Mouse (Mus musculus) T-helper 17 cell (primary cell): Measurements from ENCODE around the gene Ahcyl2.

Experiments used
- in situ Hi-C, 2 experiments: fragments of 300-600 bp; cut with MboI, MseI; formaldehyde crosslinking; loops; 1 replicate in 1 of 2; 2 replicates in 1 of 2; pipeline ENCODE4 v1.15.1; 2025; ENCODE audit warnings: high pct_unique_total_duplicates in 2 of 2

The Ahcyl2 gene

DNA sequence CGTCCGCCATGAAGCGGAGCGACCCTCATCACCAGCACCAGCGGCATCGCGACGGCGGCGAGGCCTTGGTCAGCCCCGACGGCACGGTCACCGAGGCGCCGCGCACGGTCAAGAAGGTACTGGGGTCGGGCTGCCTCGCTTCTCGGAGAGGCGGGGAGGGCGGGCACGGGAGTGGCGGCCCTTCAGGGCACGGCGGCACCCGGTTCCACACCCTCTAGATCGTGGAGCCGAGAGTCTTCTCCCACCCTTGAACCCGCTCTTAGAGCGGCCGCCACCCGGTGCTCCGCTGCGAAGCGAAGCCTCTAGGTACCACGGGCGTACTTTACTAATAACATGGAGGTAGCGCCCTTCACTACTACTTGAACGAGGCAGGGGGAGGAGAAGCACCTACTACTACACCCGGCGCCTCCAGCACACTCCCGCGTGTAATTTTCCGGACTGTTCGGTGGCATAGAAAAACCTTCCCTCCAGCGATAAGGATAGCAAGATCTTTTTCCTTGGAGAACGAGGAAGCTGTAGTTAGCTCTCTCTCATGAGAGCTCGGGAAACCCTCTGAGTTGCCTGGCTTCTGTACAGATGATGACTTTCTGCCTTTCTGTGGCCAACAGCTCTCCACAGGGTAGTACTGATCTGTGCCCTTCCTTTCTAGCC is 1.1 kb downstream of the Ahcyl2 start:
- in situ Hi-C loops = loop anchor here (5.0 to 10.0 kb wide), 4 partner anchors 33 to 436 kb away; no protein-coding TSS in a partner anchor

DNA sequence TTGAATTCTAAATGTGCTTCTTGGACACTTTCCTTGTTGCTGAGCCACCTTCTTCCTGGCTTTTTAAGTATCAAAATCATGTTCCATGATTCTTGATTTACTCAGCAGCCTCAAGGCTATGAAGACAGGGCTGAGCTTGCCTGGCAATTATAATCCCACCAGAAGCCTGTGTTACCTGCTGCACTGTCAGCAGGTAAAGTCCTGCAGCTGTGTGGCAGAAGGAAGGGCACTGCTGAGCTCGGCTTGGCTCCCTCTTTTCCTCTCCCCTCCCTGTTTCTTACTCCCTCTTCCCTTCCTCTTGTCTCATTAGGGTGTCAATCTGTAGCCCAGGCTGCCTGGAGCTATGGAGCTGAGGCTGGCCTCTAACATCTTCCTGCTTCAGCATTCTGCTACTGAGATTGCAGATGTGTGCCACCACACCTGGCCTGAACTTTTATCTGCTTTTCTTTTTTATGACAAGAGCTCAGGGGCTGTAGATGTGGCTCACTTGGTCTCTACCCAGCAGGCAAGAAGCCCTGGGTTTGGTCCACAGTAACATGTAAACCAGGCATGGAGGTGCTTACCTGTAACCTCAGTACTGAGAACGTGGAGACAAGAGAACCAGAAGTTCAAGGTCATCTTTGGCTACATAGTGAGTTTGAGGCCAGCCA is 3.0 kb downstream of the Ahcyl2 start:
- in situ Hi-C loops = no loop called here

DNA sequence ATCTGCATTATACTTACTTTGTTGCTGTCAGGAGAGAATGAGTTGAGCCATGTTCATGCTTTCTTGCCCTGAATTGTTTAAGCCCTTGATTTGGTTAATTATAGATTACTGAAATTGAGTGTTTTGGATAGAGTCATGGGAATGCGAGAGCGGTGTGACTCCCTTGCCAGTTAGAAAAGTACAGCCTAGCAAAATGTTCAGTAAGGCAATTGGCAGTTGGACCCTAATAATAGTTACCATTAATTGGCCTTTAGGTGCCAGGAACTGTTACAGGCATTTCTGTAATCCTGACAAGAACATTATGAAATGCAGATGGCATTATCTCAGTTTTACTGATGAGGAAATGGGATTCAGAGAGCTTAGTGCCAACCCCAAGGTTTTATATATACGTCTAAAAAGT is 4.4 kb downstream of the Ahcyl2 start:
- in situ Hi-C loops = no loop called here

DNA sequence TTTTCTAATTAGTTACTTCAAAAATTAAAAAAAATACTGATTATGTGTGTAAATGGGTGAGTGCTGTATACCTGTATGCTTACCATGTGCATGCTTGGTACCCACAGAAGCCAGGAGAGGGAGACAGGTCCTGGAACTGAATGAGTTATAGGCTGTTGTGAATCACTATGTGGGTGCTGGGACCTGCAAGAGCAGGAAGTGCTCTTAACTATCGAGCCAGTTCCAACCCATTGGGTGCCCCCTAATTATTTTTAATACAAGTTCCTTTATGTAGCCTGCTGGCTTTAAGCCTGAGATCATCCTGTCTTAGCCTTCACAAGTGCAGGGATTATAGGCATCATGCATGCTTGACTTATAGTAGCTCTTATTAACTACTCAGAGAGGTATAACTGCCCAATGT is 6.3 kb downstream of the Ahcyl2 start:
- in situ Hi-C loops = no loop called here

DNA sequence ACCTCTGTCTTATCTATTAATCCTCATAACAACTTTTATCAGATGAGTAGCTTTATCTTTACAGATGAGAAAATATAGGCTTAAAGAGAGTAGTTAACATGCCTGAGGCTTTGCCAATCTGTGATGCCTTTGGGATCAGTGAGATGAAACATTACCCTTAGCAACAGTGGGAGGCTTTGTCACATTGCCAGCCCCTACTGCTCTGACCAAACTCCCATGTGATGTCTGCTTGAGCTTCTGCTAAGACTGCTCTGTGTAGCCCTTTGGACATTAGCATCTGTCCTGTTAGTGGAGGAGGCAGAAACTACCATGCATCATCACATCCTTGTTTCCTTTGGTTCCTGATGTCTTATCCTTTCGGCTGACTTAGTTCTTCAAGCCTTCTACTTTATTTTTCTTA is 7.8 kb downstream of the Ahcyl2 start:
- in situ Hi-C loops = no loop called here

DNA sequence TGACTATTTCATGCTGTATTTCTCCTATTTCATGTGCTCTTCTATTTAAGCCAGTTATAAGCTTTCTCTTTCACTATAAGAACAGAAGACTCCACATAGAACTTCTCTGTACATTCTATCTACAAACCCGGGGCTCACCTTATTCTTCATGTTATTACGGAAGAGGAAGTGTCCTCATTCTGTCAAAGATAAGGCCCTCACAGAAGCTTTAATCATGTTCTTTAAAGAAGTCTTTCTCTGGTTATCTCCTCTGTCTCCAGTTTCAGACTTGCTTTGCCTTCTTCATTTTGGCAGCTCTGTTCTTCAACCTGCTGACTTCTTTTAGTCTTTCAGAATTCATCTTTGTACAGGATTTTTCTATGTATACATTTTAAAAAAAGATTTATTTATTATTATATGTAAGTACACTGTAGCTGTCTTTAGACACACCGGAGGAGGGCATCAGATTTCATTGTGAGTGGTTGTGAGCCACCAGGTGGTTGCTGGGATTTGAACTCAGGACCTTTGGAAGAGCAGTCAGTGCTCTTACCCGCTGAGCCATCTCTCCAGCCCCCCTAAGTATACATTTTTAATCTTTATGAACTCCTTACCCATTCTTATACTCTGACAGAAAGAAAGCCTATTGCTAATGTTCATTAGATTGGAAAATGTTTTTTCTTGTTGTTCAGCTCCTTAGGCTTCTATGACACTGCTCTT is 8.9 kb downstream of the Ahcyl2 start:
- in situ Hi-C loops = no loop called here

DNA sequence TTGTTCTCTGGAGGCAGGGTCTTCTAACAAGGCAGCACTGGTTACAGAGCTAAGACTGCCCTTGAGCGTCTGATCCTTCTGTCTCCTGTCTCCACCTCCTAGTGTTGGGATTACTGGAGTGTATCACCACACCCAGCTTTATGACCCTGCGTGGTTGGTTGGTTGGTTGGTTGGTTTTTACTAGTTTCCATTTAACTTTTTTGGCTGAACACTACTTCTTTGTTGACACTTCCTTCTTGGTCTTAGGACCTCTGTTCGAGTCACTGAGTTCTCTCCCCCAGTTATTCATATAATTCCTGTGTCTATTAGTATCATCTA is 9.4 kb downstream of the Ahcyl2 start:
- in situ Hi-C loops = no loop called here

DNA sequence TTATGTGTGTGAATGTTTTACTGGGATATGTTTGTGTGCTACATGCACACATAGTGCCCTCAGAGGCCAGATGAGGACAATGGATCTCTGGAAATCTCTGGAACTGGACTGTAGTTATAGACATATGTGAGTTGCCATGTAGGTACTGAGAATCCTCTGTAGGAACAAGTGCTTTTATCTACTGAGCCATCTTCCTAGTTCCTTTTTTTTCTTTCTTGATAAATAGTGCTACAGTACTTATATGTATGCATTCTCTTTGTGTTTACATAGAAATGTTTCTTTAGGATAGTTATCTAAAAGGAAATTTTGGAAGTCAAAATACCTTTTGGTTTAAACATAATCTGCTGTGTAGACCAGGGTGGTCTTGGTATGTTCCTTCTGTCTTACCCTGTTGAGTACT is 12.3 kb downstream of the Ahcyl2 start:
- in situ Hi-C loops = no loop called here

DNA sequence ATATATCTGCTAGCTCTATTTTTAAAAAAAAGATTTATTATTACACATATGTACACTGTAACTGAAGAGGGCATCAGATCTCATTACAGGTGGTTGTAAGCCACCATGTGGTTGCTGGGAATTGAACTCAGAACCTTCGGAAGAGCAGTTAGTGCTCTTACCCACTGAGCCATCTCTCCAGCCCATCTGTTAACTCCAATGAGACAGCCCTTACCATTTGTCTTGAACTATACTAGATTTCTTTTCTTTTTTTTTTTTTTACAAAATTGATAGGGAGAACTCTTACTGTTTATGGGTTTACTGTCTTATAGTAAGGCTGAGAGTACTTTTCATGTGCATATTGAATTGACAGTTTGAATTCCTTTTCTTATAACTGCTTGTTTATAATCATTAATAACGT is 12.8 kb downstream of the Ahcyl2 start:
- in situ Hi-C loops = no loop called here

DNA sequence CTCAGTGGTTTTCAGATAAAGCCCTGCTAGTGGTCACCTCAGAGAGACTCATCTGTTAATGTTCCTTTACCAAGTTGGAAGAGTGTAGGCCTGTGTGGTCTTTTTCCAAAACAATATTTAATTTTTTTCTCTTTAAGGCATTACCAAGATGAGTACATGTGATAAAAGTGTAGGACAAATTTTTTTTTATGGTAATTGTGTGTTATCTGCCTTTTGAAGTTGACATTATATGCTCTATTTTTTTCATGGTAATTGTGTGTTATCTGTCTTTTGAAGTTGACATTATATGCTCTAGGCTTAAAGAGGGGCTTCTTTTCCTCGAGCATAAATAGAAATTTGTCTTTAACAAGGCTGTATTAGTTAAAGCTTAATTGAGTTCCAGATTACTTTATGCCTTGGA is 14.4 kb downstream of the Ahcyl2 start:
- in situ Hi-C loops = no loop called here

DNA sequence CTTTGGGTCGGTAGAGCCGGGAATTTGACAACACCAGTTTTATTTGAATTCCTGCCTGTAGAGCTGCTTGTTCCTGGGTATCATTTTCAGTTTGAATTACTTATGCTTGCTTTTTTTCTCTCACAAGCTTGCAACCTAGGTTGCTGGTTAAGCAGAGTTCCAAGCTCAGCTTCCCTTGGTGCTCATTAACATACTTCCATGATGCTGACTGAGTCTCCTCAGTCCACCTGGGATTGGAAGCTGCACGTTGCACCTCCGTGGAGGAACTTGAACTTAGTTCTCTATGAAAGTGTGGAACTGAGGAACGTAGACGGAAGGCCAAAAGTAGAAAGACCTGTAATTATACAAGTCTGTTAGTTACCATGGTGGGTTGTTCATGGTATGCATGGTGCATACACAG is 16.1 kb downstream of the Ahcyl2 start:
- in situ Hi-C loops = no loop called here

DNA sequence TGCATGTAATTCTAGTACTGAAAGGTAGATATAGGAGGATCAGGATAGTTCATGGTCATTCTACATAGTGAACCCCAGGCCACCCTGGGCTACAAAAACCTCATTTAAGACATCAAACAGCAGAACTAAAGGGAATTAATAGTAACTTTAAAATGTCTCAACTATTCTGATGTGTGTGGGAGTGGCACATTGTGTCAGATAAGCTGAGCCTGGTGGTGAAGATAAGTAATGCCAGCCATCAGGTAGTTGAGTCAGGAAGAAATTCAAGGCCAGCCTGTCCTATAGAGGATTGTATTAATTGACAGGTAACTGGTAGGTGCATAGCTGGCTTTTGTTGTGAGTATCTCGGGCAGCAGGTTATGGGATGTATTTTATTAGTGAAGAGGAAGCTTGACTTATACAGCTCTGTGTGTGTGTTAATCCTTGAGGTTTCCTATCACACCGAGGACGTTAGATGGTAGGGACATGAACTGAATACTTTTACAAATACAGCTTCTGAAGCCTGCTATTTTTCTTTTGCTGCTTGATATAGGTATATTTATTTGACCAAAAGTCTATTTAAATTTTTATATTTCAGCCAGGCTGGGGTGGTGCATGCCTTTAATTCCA is 16.7 kb downstream of the Ahcyl2 start:
- in situ Hi-C loops = no loop called here

DNA sequence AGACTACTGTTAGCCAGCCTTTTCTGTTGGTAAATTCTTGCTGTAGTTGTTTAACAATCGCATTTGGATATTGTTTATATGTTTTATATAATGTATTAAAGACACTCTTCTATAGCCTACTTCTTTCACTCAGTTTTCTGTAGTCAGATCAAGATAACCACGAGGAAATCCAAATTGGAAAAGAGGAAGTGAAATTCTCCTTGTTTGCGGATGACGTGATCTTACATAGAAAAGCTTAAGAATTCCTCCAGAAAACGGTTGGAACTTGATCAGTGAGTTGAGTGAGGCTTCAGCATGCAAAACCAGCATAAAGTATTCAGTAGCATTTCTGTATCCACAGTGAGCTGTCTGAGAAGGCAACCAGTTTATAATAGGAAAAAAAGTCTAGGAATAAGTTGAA is 17.9 kb downstream of the Ahcyl2 start:
- in situ Hi-C loops = no loop called here

DNA sequence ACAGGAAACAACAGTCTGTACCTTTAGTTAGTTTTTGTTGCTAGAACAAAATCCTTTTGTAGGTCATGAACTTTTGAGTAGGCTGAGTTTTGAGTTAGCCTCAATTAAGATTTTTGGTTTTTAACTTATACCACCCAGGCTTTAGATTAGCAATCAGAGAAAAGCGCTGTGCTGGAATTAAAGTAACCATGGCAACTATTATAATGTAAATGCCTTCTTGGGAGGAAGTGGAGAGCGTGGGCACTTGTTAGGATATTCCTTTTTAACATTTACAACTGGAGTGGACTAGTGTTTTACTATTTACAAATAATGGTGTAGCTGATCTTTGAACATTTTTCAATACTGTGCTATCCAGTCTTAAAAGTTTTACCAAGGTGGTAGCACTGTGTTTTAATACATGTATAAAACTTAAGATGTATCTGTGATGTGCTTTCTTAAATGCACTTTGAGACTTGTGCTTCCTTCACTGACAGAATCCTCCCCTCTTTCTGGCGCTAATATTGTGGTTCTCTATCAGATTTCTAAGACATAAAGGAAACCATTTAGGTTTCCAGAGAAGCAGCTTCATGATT is 21.1 kb downstream of the Ahcyl2 start:
- in situ Hi-C loops = no loop called here

DNA sequence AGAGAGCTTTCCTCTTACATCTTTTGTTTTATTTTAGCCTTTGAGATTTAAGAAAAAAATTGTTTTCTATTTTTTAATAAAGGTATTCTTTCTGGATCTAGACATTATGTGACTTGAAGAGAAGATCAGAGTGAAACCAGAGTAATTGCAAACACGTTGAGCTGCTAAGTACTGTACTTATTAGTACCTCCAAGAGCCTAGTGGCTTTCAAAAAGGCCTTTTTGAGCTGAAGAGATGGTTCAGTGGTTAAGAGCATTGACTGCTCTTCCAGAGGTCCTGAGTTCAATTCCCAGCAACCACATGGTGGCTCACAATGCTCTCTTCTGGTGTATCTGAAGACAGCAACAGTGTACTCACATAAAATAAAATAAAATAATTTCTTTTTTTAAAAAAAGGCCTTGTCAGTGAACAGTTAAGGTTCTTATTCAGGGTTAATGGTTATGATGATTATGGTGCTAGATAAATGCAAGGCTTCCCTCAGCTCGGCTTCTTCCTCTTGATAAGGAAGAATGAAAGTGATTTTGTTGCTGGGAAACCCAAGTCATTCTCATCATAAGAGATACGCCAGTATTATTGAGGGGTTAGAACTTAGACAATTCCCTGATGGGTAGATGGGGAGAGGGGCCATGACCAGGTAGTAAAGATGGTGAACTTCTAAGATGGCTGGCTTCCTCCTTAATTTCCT is 22.3 kb downstream of the Ahcyl2 start:
- in situ Hi-C loops = no loop called here

DNA sequence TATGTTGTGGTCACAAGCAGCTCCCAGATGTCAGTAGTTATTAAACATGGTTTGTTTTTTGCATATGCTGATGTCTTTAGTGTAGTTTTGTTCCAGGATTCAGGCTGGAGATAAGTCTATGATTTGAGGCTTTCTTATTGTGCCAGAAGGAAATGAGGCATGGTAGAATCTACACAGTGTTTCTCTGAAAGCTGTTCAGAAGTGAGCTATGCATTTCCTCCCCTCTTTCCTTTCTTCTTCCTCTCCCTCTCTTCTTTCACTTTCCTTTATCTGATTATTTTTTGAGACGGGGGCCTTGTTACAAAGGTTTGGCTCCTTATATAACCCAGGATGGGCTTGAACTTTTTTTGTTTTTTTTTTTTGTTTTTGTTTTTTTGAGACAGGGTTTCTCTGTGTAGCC is 25.7 kb downstream of the Ahcyl2 start:
- in situ Hi-C loops = no loop called here

DNA sequence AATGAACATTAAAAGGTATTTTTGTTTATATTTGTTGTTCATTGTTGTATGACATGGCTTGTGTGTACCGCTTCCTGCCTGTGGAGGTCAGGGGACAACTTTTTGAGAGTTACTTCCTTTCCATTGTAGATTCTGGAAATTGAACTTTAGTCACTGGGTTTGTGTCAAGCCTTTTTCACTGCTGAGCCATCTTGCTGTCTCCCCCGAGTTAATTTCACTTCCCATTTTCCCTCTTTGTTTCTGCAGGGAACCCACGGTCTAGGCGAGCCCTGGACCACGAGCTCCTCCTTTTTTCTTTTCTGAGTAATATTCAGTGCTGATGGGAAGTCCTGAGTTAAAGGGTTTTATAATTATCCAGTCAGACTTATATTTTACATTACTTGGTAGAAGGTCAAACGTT is 26.8 kb downstream of the Ahcyl2 start:
- in situ Hi-C loops = no loop called here

DNA sequence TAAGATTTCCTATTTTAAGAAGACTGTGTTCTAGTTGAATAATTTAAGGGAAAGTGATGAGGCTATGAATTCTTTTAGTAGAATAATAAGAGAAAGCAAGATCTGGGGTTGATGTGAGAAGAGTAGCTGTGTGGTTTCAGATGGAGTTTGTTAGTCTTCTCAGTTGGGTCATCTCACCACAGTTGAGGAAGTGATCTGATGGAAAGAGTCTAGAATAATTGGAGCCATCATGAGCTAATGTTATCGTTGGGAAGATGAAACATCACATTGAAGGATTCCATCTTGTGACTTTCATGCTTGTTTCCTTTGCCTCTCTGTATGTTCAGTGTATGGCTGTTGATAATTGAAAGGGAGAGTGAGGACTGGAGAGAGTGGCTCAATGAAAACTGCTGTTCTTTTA is 35.2 kb downstream of the Ahcyl2 start:
- in situ Hi-C loops = loop anchor here in 1 of 2 experiments (5.0 kb wide), 1 partner anchor 36 kb away; the partner anchor contains the start of gene Ahcyl2

DNA sequence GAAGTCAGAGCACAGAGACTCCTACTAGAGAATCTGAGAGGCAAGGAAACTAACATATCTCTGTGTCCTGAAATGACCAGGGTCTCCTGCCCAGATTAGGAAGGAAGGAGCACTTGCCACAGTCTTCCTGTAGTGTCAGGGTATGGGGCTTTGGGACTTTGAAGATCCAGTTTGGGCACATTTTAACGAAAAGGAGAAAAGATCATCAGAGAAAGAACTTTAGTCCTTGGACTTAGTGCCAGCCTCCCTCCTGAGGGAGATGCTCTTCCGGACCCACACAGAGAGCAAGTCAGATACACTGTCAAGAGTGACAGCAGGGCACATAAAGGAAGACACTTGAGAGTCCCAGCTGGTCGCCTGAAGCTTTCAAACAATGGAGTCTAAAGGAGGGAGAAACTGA is 36.2 kb downstream of the Ahcyl2 start:
- in situ Hi-C loops = loop anchor here in 1 of 2 experiments (5.0 kb wide), 1 partner anchor 37 kb away; the partner anchor contains the start of gene Ahcyl2

DNA sequence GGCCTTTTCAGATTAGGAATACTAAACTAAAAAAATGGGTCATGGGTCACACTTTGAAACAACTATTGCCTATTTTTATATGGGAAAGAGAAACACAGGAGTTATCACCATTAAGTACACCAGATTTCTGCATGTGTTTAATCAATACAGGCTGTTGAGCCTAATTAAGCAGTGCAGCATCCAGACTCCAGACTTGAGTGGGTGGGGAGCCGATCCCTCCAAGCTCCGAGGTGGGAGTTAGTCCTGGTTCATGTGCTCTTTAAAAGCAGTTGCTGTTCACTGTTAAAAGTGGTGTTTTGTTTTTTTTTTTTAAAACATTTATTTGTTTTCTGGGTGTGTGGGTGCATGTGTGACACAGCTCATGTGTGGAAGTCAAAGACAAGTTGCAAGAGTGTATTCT is 37.6 kb downstream of the Ahcyl2 start:
- in situ Hi-C loops = no loop called here

DNA sequence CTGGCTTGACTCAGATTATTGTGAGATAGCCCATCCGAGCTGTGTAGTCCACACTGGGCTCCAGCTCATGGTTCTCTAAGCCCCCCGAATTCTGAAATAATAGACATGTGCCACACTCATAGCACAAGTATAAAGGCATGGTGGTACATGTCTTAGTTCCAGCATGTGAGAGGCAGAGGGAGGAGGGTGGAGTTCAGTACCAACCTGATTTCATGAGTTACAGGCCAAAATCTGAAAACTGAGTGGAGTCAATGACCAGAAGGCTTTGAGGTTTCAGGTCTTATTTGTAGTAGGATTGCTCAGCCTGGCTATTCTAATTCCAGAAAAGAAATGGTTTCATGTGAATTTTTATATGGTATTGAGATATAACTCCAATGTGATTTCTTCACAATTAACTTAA is 44.3 kb downstream of the Ahcyl2 start:
- in situ Hi-C loops = no loop called here

DNA sequence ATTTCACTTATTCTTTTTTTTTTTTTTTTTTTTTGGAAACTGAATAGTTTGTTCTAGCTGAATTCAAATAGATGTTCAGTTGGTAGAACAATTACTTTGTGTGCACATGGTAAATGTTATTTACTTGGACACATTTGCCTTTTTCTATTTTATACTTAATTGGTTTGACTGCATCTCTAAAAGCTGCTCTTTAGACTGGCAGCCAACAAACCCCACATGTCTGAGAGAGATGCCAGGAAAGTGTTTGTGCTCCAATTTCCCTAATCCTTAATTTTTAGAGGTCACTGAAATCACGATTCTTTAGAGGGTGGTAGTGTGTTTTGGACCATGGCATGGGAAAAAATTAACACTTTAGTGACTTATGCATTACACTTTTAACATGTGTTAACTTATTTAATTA is 44.8 kb downstream of the Ahcyl2 start:
- in situ Hi-C loops = no loop called here
